Mouse (Mus musculus) embryonic facial prominence, embryonic 14.5 days (tissue): ENCODE measurements at regions not wholly inside any gene's neighbourhood (a gene's known extent, or its start where the extent isn't known, plus 50 kb on each side); places are given as distances from the start of the nearest gene placed in this dataset.
A peak's percentile ranks its signal among the peaks of the same experiment; 100 is the strongest.

ENCODE experiments used
- ATAC-seq: fragments of 200-750 bp; cut with Nextera tagmentation; 2 replicates; pipeline ENCODE4 v1.8.0; 2017; ENCODE audit warnings: low read depth, moderate number of reproducible peaks, moderate TSS enrichment
- DNase-seq: peaks from one replicate; pipeline ENCODE4 v3.0.0-alpha.2; 2015; ENCODE audit warnings: low spot score
- H3K27ac ChIP-seq: fragments of 300-500 bp; sonication (generic); replicated peaks from 2 replicates; pipeline ENCODE4 v1.5.1; 2014; ENCODE audit warnings: low read depth, mild to moderate bottlenecking, low read length, moderate library complexity
- H3K27me3 ChIP-seq: fragments of 300-500 bp; sonication (generic); replicated peaks from 2 replicates; pipeline ENCODE4 v1.6.1; 2014; ENCODE audit warnings: low read length; ENCODE audit not compliant: control insufficient read depth, insufficient read depth
- H3K36me3 ChIP-seq: fragments of 300-500 bp; sonication (generic); 2 replicates; pipeline ENCODE4 v1.6.1; 2014; ENCODE audit warnings: low read length, mixed read lengths; ENCODE audit not compliant: control insufficient read depth, insufficient read depth
- H3K4me1 ChIP-seq: fragments of 300-500 bp; sonication (generic); 2 replicates; pipeline ENCODE4 v1.6.1; 2014; ENCODE audit warnings: antibody characterized with exemption, low read length; ENCODE audit not compliant: control insufficient read depth, insufficient read depth
- H3K4me2 ChIP-seq: fragments of 300-500 bp; sonication (generic); 2 replicates; pipeline ENCODE4 v1.6.1; 2014; ENCODE audit warnings: low read depth, mild to moderate bottlenecking, low read length, moderate library complexity, mixed read lengths
- H3K4me3 ChIP-seq: fragments of 300-500 bp; sonication (generic); 2 replicates; pipeline ENCODE4 v1.5.1; 2014; ENCODE audit warnings: low read depth, mild to moderate bottlenecking, low read length
- H3K9ac ChIP-seq: fragments of 300-500 bp; sonication (generic); 2 replicates; pipeline ENCODE4 v1.6.1; 2014; ENCODE audit warnings: low read depth, mild to moderate bottlenecking, low read length, moderate library complexity, mixed read lengths
- H3K9me3 ChIP-seq: fragments of 300-500 bp; sonication (generic); 2 replicates; pipeline ENCODE4 v1.6.1; 2016; ENCODE audit warnings: low read length; ENCODE audit not compliant: control insufficient read depth
- WGBS: fragments of 180-500 bp; shearing (Covaris S2); extraction: QIAGEN DNeasy Blood & Tissue Kit; methylation state at CpG from one replicate; pipeline ENCODE4 v1.1.7; 2014; 5-methylcytosine and 5-hydroxymethylcytosine counted together

DNA sequence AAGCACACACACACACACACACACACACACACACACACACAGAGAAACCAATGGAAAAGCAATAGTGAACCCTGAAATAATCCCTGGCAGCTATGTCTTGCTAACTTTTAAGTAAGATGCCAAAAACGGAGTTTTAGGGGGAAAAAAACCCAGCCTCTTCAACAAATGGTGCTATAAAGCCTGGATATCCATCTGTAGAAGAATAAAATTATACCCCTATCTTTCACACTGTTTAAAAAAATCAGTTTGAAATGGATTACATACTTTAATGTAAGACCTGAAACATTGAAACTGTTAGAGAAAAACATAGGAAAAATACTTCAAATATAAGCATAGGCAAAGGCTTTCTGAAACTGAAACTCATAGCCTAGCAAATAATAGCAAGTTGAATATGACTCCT lies 228.2 kb downstream of the Fam49a start:
- Histone ChIP-seq H3K4me1 (peaks cover 5% of the 10 kb centered on the region; the same call in 1 of the 2 replicates), H3K9ac (no peak overlapping the region), H3K4me3 (no peak overlapping the region), H3K27me3 (no peaks in the 10 kb centered on the region), H3K27ac (no peak overlapping the region), H3K4me2 (no peak overlapping the region), H3K9me3 (no peaks in the 10 kb centered on the region), H3K36me3 (no peaks in the 10 kb centered on the region)
- 59% methylated on average over 1 of the region's 1 CpGs for WGBS
- ATAC-seq: no peak
- no peak for DNase-seq

DNA sequence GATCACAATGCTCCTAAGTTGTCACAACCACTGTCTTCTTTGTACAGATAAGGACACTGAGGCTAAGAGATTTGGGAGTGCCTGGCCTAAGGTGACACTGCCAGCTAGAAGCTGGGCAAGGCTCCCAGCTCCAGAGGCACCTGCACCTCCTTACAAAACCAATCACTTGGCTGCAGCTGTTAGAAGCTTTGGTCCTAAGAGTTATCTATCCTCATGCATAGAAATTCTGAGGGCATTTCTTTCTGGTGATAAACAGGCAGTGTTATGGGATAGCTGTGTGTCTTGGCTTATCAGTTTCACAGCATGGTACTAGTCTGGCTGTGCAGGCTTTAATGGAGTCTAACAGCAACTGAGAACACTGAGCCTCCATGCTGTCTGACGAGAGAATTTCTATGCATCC lies 226.2 kb downstream of the Fam49a start:
- DNase-seq: no peak
- Histone ChIP-seq H3K4me3 (no peak overlapping the region), H3K4me2 (no peak overlapping the region), H3K4me1 (peaks cover 5% of the 10 kb centered on the region; the same call in 1 of the 2 replicates), H3K27ac (no peak overlapping the region), H3K9me3 (no peaks in the 10 kb centered on the region), H3K36me3 (no peaks in the 10 kb centered on the region), H3K27me3 (no peaks in the 10 kb centered on the region), H3K9ac (no peak overlapping the region)
- WGBS: 90% methylated on average over 1 of the region's 1 CpGs
- ATAC-seq: no peak

DNA sequence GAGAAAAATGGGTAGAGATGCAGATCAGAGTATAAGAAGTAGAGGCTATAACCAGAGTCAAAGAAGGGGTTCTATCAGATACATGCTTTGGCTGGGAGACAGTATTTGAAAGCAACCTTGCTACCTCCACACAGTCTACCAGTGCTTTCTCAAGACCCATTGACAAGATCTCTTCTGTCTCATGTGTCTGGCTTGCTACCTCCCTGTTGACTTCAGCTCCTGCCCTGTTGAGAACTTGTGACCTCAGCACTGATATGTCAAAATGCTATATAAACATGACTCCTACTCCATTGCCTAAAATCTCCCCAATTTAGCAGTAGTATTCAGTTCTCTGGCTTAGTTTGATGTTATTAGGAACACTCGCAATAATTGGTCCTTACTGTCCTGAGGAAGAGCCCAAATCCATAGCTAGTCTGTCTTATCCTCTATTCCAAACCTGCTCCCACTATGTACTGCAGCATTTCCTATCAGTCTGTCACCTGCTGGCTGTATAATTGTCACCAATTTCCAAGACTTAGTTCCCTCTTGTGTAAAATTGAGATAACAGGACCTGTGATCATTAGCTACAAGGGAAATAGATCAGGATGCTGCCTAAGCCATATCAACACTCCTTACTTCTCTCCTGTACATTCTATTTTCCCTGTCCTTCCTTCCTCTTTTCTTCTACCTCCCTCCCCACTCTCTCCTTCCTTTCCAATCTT lies 224.9 kb downstream of the Fam49a start:
- Histone ChIP-seq H3K36me3 (no peaks in the 10 kb centered on the region), H3K27ac (no peak overlapping the region), H3K27me3 (no peaks in the 10 kb centered on the region), H3K9me3 (no peaks in the 10 kb centered on the region), H3K4me2 (no peak overlapping the region), H3K4me1 (peaks cover 5% of the 10 kb centered on the region; the same call in 1 of the 2 replicates), H3K4me3 (no peak overlapping the region), H3K9ac (no peak overlapping the region)
- WGBS: 90% methylated on average over 1 of the region's 1 CpGs
- DNase-seq: no peak
- no peak for ATAC-seq

- no peak overlapping the region for H3K4me2 ChIP-seq
- H3K9ac ChIP-seq: no peak overlapping the region
- 30% methylated on average over 9 of the region's 9 CpGs for WGBS
- H3K36me3 ChIP-seq: no peaks in the 10 kb centered on the region
- H3K4me1 ChIP-seq: peaks cover 5% of the 10 kb centered on the region; the same call in 1 of the 2 replicates
- no peaks in the 10 kb centered on the region for H3K9me3 ChIP-seq
- ATAC-seq (0 out of 2 replicates have a peak, but pooled peaks have one; percentile 50), DNase-seq (peak; percentile 78)
- no peak overlapping the region for H3K27ac ChIP-seq
- no peaks in the 10 kb centered on the region for H3K27me3 ChIP-seq
- no peak overlapping the region for H3K4me3 ChIP-seq
Measured at GRCm38 (mm10) chr12:12484921-12485680, 223.2 kb downstream of the Fam49a start.

DNA sequence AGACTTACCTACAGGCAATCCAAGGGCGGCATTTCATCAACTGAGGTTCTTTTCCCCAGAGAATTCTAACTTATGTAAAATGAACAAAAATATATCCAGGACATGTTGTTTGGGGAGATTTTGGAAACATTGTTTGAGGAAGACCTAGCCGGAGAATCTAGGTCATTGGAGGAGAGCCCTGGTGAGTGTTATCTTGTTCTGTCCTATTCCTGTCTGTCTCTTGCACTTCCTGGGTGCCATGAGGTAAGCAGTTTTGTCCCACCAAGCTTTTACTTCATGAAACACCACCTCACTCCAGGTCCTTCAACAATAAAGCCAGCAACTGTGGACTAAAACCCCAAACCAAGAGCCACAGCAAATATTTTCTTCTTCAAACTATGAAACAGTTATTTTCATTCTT lies 218.5 kb downstream of the Fam49a start:
- no peak overlapping the region for H3K4me3 ChIP-seq
- no peak overlapping the region for H3K27ac ChIP-seq
- no peak overlapping the region for H3K4me2 ChIP-seq
- WGBS: 85% methylated on average over 2 of the region's 2 CpGs
- DNase-seq: no peak
- no peaks in the 10 kb centered on the region for H3K27me3 ChIP-seq
- H3K9me3 ChIP-seq: no peaks in the 10 kb centered on the region
- H3K9ac ChIP-seq: no peak overlapping the region
- no peaks in the 10 kb centered on the region for H3K36me3 ChIP-seq
- no peak for ATAC-seq
- H3K4me1 ChIP-seq: peaks cover 2% of the 10 kb centered on the region; the same call in 1 of the 2 replicates

DNA sequence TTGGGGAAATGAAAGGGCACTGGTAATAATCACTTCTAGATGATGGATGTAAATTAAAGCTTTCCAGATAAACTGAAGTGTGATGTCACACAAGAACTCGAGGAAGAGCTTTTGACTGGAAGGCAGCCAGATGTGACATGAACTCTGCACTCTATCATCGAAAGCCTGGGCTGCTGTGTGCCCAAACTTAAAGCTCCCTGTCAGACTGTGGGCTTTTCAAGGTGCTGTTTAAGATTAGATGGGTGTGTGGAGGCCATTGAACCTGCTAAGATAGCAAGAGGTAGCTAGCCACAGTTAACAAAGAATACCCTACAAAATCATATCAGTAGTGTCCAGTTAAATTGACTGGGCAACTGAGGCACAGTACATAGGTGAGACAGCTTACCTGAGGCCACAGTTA lies 190.1 kb downstream of the Fam49a start:
- 52% methylated on average over 2 of the region's 2 CpGs for WGBS
- no peak overlapping the region for H3K4me3 ChIP-seq
- no peaks in the 10 kb centered on the region for H3K36me3 ChIP-seq
- H3K9me3 ChIP-seq: no peaks in the 10 kb centered on the region
- H3K27ac ChIP-seq: no peak overlapping the region
- ATAC-seq: no peak
- H3K4me2 ChIP-seq: no peak overlapping the region
- H3K4me1 ChIP-seq: no peaks in the 10 kb centered on the region
- no peak overlapping the region for H3K9ac ChIP-seq
- no peak for DNase-seq
- no peaks in the 10 kb centered on the region for H3K27me3 ChIP-seq

DNA sequence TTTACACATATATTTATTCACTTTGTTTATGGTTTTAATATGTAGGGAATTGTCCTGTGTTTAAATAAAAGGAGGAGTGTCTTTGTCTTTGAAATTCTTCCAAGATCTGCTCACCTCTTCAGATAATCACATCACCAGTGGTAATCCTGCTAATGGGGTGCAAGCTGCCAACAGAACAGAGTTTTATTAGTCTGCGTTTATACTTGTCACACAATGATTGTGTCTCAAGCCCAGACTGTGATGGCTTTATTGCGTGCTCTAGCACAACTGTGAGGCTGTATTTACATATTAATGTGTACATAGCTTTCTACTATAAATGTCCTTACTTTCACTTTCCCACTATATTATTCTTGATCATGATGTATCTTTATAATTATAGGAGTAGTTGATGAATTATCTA lies 184.8 kb downstream of the Fam49a start:
- Histone ChIP-seq H3K36me3 (no peaks in the 10 kb centered on the region), H3K4me1 (no peaks in the 10 kb centered on the region), H3K27me3 (no peaks in the 10 kb centered on the region), H3K4me3 (no peak overlapping the region), H3K4me2 (no peak overlapping the region), H3K27ac (no peak overlapping the region), H3K9ac (no peak overlapping the region), H3K9me3 (no peaks in the 10 kb centered on the region)
- WGBS: 66% methylated on average over 2 of the region's 2 CpGs
- no peak for DNase-seq
- ATAC-seq: no peak

DNA sequence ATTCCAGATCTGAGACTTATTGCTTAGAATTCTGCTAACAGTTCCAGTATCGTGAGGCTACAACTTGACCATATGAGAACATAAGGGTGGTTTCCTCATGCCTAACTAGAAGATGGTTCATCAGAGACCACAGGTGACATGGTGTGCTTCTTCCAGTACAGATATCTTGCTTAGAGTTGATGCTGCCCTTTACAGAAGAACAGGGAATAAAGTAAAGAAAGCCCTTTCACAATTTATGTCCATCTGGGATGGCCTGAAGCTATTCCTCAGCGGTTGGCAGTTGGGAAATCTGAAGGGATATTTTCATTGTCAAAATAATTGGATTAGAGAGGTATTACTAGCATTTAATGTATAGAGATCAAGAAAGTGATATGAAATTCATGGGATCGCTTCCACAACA lies 184.3 kb downstream of the Fam49a start:
- Histone ChIP-seq H3K9ac (no peak overlapping the region), H3K4me2 (no peak overlapping the region), H3K36me3 (no peaks in the 10 kb centered on the region), H3K9me3 (no peaks in the 10 kb centered on the region), H3K4me1 (no peaks in the 10 kb centered on the region), H3K27me3 (no peaks in the 10 kb centered on the region), H3K27ac (no peak overlapping the region), H3K4me3 (no peak overlapping the region)
- DNase-seq (no peak), ATAC-seq (no peak)
- 82% methylated on average over 3 of the region's 3 CpGs for WGBS

DNA sequence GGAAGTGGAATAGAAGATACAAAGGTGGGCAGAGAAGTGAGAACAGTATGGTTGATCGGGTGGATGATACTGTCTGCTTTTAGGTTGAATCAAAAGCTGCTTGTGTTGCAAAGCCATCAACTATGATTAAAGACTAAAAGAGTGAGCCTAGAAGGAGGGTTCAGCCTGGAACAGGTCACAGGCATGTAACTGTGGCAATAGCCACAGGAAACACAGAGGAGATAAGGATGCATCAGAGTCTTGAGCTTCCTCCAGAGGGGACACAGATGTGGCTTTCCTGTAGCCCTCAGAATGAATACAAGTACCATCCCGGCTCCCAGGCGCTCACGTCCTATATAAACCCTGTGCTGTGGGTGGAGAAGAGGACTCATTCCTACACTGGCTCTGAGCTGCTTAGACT lies 180.9 kb downstream of the Fam49a start:
- Histone ChIP-seq H3K9me3 (no peaks in the 10 kb centered on the region), H3K4me3 (no peak overlapping the region), H3K36me3 (no peaks in the 10 kb centered on the region), H3K9ac (no peak overlapping the region), H3K4me1 (no peaks in the 10 kb centered on the region), H3K4me2 (no peak overlapping the region), H3K27ac (no peak overlapping the region), H3K27me3 (no peaks in the 10 kb centered on the region)
- DNase-seq: no peak
- WGBS: 96% methylated on average over 4 of the region's 4 CpGs
- no peak for ATAC-seq
